Mouse (Mus musculus) spleen, adult 18-20 months (tissue): ENCODE data around the gene Flvcr2.
A peak's percentile ranks its signal among the peaks of the same experiment; 100 is the strongest.

Experiments
- DNase-seq, 2 experiments: peaks; one replicate each; pipeline ENCODE4 v3.0.0; 2022; ENCODE audit warnings: mixed read lengths in 2 of 2

The Flvcr2 gene

DNA sequence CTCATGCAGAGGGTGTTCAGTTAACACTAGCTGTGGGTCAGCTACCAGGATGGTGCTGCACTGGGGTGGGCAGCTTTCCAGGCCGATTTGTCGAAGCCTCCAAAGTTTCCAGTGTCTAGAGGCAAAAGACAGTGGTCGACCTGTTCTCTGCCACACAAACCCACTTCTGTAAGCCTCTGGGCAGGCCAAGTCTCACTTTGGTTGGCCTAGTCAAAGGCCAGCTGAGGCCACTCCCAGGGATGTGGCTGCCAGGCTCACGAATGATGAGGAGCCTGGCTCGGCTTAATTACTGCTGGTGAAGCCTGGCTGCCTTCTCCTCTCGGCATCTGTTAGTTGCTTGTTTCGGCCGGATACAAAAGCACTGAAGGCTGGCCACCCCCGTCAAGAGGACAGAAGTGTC lies 53.7 kb downstream of the Flvcr2 start:
- no peak for DNase-seq

DNA sequence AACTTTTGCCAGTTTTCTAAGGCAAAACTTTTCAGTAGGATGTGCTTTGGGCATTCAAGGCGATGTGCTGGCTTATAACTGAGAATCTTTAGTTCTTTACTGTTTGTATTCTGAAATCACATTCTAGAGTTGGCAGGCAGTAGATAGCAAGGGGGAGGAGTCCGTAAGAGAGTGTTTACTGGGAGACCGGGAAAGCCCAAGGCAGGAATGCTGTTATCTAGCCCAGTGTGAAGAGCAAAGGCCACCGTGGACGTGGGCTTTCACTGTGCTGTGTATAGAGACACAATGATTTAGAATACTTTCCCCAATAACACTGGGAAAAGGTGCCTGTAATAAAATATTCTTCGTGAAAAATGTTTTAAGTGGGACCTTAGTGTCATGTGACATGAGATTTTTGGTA lies 63.4 kb downstream of the Flvcr2 start:
- DNase-seq, result no peak

DNA sequence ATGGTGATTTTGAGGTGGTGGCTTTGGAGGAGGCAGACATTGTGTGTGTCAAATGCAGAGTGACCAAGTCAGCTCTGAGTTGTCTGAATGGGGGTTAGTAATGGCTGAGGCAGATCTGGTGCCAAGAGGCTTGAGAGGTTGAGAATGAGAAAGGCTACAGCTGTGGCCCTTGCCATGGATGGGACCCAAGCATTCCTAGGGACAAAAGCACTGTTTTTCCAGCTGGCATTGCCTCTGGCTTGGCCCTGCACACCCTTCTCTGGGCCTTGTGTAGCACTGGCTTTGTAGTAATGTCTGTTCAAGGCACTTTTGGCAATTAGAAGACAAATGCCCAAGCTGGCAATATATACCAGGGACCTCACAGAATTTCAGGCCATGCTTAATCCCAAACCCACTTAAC lies 64.6 kb downstream of the Flvcr2 start:
- DNase-seq, result no peak

DNA sequence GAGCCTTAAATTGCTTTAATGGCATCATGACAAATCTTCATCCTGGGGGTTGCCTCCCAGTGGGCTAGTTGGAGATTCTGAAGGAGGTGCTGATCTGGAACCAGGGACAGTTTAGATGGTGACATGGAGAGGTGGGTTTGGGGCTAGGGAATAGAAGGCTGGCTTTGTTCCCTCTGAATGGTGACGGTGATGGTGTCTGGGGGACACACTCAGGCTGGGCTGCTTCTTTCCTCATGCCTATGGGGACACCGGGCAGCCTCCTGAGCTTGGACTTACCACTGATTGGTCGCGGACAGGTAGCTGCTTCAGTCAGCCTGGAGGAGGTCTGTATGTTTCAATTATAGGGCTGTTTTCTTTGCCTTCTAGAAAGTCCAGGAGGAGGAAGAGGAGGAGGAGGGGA lies 65.3 kb downstream of the Flvcr2 start:
- no peak for DNase-seq

DNA sequence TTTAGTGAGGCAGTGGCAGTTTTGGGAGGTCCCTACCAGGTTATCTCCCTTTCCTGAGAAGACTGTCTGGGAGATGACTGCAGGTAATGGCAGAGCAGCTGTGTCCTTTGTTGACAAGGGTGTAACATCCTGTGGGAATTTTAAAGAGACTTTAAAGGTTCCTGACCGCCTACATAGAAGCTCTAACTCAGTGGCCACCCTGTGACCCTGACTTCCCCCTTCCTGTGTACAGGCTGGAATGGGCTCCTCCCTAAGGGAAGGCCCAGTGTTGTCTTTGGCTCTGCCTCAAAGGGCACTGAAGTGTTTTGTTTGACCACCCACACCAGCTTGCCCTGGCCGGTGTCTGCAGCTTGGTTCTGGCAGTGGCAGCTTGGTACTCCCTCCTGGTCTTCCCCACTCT lies 67.3 kb downstream of the Flvcr2 start:
- no peak for DNase-seq

DNA sequence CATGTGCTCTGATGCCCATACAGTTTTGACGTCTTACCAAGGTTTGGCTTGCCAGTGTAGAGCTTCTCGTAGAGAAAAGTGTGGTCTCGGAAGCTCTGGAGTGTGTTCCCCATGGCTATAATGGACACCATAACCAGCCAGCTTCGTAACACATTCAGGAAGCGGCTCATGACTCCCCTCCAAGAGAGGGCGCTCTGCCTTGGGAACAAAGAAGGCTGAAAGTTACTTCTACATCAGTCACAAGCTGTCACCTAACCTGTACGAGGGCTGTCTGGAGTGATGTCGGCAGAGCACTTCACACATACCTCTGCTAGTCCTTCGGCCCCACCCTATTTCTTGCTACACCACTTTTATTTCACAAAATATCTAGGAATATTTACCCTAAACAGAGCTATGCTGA lies 75.7 kb downstream of the Flvcr2 start:
- no peak for DNase-seq

DNA sequence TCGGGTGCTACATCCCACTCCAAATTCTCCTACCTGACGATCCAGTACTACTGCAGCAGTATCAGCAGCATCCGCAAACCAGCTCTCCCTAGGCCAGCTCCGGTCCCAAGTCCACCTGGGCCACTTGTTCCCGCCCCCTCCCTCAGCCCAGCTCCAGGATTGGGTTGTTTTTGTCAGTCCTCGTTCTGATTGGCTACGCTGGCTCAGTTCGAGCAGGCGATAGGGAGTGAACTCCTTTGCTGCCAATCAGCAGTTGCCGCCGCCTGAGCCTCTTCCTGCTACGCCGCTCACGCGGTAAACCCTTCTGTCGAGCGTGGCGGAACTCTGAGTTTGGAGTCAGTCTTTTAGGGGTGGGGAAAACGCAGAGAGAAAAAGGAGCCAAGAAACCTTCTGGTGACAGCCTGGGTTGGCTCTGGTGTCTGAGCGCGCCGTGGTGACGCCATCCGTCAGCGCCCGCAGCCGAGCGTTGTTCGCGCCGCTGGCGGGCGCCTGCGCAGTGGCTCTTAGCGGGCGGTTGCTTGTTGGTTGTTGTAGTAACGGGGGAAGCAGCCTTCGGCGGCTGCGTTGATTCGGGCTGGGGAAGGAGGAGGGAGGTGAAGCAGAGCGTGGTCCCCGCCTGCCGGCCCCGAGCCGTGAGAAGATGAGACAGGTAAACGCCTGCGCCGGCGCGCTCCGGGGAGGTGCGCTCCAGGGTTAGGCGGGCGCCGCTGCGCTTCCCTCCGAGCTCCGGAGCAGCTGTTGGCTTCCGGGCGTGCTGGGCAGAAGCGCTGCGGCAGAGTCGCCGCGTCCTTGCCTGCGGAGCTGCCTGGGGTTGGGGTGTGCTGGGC lies 78.3 kb downstream of the Flvcr2 start, which contains the start of the genes Erg28 and Ttll5:
Gene Erg28, minus strand, starts transcription at position 113 of the 827 bp plus-strand sequence.
Gene Ttll5, plus strand, starts transcription at position 222 of the 827 bp plus-strand sequence.
- peak; percentile 89 to 90 for DNase-seq

DNA sequence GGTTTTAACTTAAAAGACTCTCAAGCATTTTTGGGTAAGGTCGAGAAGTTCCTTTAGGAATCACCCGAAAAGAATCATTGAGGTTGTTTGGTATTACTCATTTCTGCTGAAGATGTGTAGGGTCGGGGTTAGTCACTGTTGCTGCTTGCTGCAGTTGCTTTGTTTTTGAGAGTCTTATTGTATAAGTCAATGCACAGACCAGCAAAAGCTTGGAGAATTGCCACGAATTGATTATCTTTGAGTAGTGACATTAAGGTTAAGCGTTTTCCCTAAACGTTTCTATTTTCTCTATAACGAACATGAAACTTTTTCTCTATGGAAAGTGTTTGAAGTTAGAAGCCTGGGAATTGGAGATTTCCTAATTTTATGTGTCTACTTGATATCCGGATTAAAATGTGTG lies 79.0 kb downstream of the Flvcr2 start:
- no peak for DNase-seq

DNA sequence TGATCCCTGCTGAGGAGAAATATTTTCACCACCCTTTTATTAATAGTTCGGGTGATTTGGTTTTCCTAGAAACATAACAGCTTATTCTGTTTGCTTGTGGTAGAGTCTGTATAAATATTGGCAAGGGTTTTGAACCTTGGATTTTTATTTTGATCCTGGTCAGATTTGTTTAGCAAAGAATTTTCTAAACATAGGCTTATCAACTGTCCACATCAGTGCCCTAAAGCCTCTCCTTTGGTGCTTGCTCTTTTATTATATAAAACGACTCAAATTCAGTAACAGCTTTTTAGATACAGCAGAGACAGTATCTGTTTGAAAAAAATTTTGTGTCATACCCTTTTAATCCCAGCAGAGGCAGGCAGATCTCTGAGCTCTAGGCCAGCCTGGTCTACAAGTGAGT lies 79.5 kb downstream of the Flvcr2 start:
- DNase-seq, result no peak

DNA sequence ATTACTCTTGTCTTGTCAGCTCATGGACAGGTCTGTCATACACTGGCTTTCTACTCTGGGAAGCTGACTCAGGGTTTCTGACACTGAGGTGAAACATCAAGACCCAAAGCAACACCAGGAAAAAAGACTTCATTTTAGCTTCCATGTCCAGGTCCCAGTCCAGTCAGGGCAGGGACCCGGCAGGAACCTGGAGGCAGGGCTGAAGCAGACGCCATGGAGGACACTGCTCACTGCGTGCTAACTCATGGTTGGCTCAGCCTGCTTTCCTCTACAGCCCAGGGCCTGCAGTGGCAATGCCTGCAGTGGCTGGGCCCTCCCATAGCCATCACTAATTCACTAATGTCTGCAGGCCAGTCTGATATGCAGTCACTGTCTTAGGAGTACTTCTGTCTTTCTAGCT lies 82.5 kb downstream of the Flvcr2 start:
- DNase-seq, result no peak

DNA sequence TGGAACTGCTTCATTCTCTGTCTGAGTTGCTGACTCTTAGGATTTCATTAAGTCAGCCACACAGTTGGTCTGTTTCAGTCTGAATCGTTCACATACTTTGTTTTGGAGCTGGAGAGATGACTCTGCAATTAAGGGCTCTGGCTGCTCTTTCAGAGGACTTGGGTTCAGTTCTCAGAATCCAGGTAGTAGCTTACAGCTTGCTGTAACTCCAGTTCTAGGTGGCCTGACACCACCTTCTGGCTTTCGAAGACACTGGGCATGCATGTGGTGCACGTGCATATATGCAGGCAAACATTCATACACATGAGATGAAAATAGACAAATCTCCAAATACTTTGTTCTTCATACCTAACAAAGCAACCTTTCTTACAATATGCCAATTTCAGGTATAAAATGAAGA lies 83.5 kb downstream of the Flvcr2 start:
- DNase-seq, result no peak

DNA sequence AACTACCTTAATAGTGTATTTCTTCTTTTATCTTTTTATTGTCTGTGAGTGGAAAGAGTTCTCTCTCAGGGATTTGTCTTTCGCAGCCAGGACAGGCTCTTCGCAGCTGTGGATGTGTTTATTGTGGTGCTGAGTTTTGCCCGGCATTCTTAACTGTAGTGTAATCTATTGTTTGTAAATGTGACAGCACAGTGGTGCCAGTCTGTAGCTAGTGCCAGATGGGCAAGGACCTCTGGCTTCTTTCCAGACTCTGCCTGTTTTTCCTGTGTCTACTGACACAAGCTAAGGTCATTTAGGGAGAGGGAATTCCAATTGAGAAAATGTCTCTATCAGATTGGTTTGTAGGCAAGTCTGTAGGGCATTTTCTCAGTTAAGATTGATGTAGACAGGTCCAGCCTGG lies 84.4 kb downstream of the Flvcr2 start:
- DNase-seq, result no peak

DNA sequence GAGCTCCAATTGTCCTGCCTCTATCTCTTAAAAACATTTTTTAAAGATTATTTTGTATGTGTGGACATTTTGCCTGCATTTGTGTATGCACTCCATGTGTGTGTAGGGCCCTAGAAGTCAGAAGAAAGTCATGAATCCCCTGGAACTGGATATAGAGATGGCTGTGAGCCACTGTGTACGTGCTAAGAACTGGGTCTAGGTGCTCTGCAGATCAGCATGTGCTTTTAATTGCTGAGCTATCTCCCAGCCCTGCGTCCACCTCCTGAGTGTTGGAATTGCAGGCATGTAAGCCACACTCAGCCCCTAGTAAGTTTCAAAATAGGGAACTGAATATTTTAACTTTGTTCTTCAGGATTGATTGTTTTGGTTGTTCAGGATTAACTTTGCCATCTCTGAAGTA lies 88.2 kb downstream of the Flvcr2 start:
- no peak for DNase-seq

DNA sequence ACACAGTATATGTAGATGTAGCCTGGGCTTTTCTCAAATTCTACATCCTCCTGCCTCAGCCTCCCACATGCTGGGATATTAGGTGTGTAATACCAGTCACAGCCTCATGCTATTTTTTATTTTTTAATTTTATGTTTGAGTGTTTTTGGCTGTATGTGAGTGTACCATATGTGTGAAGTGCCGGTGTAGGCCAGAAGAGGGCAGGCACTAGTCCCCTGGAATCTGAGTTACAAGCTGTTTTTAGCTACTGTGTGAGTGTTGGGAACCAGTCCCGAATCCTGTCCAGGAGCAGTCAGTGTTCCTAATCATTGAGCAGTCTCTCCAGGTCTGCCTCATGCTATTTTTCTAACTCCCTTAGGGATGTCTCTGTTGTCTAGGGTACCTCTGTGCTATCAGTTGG lies 91.4 kb downstream of the Flvcr2 start:
- DNase-seq, result no peak

DNA sequence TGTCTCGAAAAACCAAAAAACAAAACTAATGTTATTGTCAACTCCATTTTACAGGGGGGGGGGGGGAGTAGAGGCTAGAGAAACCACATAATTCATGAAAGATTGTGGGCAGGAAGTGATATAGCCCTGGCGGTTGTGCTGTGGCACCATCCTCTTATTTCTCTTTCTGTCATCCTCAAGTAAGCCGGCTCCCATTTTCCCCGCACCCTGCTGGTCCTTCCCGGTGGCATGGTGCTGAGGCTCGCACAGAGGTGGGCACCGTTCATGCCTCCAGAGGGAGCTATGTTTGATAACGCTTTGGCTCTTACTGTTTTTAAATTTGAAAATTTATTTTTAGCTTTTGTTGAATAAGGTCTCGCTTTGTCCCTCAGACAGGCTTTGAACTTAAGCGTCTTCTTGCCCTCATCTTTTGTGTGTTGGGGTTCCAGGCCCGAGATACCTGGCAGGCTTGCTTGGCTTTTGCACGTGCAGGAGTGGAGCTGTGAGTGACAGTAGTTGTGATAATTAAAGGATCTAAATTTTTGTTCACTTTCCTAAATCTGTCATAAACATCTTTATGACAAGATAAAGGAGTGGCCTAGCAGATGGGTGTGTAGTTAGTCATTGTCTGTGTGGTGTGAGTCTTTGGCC lies 93.1 kb downstream of the Flvcr2 start:
- no peak for DNase-seq

DNA sequence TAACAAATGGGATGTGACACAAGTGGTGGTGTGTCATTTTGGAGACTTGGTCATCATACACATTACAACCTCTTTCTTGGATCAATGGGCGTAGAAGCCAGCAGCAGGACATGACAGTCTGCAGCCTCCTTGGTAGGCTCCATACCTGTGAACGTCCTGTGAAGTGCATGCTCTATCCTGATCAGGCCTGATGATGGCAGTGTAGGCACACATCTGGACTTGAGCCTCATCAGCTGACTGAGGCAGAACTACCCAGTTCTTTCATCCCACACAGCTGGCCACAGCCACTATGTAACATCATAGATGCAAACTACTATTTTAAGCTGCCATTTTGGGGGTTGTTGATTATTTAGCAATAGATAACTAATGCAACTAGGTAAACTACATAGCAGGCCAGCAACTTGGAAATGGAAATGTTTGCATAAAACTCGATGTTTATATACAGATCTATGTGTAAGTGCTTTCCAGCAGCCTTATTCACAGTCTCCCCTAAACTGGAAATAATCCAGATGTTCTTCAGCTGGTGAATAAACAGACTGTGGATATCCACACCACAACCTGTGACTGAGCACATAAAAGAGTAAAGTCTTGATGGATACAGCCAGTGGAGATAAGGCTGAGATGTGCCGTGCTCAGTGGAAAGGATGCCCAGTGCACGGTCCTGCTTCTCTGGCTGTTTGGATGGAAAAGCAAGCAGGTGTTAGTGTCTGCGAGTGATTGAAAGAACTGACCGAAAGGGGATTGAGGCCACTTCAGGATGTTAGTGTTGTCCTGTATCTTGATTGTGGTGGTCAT lies 102.0 kb downstream of the Flvcr2 start:
- peak in 1 of 2 experiments; percentile 20 for DNase-seq

DNA sequence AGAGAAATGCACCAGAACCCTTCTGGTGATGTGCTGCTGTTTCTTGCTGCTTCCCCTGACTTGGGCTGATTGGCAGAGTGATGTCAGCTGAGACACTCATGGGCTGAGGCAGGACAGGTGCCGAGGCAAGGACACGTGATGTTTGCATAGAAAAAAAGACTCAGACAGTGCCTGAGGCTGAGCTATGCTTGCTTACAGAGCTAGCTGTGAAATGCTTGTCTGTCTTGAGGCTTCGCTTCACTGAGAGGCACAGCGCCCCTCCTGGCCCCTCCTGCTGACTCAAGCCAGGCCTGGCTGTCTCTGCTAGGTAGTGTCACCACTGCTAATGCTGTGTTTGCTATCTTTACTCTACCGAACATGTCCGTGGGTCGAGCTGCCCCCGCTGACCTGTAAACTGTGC lies 104.3 kb downstream of the Flvcr2 start:
- DNase-seq, result no peak

DNA sequence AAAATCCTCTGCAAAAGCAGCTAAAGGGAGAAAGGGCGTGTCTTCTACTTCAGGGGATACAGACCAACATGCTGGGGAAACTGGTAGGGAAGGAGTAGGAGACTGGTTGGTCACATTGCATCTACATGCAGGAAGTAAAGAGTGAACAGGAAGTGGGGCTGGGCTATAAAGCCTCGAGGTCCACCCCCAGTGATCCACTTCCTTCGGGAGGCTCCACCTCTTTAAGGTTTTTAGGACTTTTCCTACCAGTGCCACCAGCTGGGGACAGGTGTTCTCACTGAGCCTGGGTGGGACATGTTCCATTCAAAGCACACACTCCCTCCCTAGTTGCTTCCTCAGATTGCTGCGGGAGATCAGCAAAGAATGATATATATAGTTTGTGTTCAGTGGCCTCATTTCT lies 107.5 kb downstream of the Flvcr2 start:
- no peak for DNase-seq

DNA sequence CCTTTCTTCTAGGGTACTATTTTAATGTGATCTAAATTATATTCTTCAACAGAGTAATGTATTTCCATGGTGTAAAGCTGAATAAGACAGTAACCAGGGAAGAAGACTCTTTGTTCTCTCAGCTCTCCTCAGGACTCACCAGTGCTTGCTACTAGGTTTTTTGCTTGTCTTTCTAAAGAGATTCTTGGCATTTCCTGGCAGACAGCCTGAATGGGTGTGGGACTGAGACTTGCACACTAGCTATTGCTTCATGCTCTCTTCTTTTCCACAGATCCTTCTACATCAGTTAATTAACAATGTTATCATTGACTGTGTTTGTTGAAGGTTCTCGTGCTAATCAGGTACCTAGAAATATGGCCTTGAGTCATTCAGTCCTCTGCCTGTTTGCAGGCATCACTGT lies 107.9 kb downstream of the Flvcr2 start:
- no peak for DNase-seq

DNA sequence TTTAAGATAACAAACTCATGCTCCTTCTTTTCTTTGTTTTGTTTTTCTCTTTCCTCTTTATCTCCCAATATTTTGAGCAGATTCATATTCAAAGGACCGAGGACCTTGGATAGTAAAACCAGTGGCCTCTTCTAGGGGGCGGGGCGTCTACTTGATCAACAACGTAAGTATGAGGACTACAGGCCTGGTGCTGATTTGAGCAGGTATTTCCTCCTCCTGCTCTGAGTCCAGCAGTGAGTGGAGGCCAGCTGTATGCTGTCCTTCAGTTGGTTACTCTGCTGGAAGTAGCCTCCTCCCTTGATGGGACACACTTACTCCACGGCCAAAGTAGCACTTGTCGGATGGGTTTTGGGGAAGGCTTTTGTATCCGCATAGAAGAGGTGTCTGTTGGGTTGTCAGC lies 111.0 kb downstream of the Flvcr2 start:
- no peak for DNase-seq

DNA sequence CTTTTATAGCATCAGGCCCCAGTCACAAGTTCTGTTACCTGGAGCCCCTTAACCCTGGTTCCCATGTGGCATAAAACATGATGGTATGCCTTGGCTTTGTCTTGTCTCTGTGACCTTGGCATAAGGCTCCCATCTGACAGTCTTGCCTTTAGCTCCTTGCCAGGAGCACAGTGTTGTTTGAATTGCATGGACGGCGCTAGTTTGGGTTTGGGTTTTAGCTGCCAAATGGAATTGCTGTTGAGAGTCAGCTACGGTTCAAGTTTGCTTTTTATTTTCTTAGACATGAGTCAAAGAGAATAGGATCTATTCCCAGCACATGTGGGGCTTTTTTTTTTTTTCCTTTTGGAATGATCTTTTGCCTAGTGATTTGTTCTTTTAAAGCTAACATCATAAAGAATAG lies 112.8 kb downstream of the Flvcr2 start:
- DNase-seq, result no peak

DNA sequence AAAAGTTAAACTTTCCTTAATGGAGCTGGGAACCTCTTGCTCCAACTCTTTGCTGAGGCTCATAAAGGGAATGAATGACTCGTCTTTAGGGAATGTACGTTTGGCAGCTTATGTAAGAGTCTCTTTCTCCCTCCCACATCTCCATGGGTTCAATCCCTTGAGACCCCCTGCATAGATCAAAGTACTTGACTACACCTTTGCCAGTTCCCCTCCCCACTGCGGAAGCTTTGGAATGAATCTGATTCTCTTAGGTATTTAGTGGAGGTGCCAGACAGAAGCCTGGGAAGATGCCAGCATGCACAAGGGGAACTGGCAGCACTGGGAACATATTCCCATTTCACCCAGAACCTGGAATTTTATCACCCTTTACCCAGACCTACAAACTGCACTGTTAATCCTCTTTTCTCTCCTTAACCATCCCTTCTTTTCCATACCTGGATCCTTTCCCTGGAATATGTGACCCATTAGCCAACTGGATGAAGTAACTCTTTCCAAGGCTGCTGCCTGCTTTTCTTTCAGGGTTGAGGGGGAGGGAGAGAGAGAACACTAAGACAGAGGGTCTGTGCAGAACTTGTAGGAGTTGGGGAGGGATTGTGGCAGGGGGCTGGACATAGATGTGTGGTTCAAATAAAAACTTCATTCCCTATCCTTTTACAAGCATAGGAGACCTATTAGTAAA lies 113.3 kb downstream of the Flvcr2 start:
- no peak for DNase-seq

DNA sequence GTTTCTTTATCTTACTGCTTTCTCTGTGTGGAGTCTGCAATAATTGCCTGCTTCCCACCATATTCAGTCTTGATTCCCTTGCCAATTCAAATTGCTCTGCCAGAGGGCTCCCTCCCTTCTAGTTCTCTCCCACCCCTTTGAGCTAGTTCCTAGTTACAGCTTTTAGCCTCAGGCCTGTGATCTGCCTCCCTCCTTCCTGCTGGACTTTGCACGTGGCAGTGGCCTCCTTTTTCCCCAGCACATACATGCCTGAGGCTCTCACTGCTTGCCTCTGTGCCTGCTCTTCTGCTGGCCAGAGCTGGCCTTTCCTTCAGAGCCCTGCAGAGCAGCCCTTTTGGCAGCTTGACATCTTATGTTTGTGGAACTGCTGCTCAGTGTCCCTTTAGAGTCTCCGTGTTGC lies 116.2 kb downstream of the Flvcr2 start:
- no peak for DNase-seq
